Mouse (Mus musculus) lung, adult 2 months (tissue): ENCODE data around the gene Fam160b1. TPM values are rescaled to one million over a fixed set of nuclear protein-coding genes. Genes with fewer than 3 reads are reported as not detected.

ENCODE experiments used
- DNase-seq: peaks from one replicate; pipeline ENCODE4 v3.0.0; 2022
- H3K4me1 ChIP-seq: fragments of 200-500 bp; 2 replicates; pipeline ENCODE4 v1.6.1; 2011; ENCODE audit warnings: low read length; ENCODE audit not compliant: control insufficient read depth, insufficient read depth
- H3K4me3 ChIP-seq: fragments of 200-500 bp; replicated peaks from 2 replicates; pipeline ENCODE3; 2011; ENCODE audit warnings: low read depth, mild to moderate bottlenecking, control low read depth, low read length; ENCODE audit errors: extremely low read depth
- CTCF ChIP-seq: fragments of 200-500 bp; IDR thresholded peaks from 2 replicates; pipeline ENCODE4 v1.5.1; 2011; ENCODE audit warnings: mild to moderate bottlenecking, low read length, control low read depth; ENCODE audit not compliant: insufficient read depth
- POLR2A ChIP-seq: fragments of 200-500 bp; IDR thresholded peaks from 2 replicates; pipeline ENCODE4 v1.6.1; 2011; ENCODE audit warnings: low read depth, mild to moderate bottlenecking, control low read depth, low read length, borderline replicate concordance; ENCODE audit errors: extremely low read depth
- WGBS: fragments of 180-500 bp; shearing (Covaris S2); methylation state at CpG from one replicate; pipeline ENCODE4 v1.1.7; 2018; 5-methylcytosine and 5-hydroxymethylcytosine counted together
- polyA plus RNA-seq: library from polyadenylated mRNA; depleted of rRNA; stranded (reverse); fragments of >200 nt; gene quantifications from 2 replicates; pipeline ENCODE4 v1.2.3, GENCODE M21; 2012

The Fam160b1 gene
- polyA plus RNA-seq, 1 experiment: 17.5 TPM

DNA sequence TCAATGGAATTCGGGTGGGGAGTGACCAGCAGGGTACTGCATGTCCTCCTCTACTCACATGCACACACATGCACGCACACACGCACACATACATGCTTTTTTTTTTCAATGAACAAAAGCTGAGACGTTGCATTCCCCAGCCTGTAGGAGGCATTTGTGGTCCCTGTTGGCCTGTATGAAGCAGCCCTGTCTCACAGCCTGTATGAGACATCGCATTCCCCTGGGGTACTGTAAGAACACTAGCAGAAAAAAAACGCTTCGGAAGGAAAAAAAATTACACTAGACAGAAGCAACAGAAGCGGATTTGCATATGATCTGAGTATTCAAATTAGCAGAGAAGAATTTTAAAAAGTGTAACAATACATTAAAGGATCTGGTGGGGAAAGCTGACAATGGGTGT lies 37.4 kb upstream of the Fam160b1 start:
- Histone ChIP-seq H3K4me1 (no peaks in the 10 kb centered on the region), H3K4me3 (no peak overlapping the region)
- no peak for DNase-seq
- TF ChIP-seq POLR2A (no peak), CTCF (no peak)
- WGBS: 75% methylated on average over 8 of the region's 8 CpGs

- WGBS: 18% methylated on average over 7 of the region's 7 CpGs
- Histone ChIP-seq H3K4me1 (no peaks in the 10 kb centered on the region), H3K4me3 (no peak overlapping the region)
- TF ChIP-seq POLR2A (no peak), CTCF (peak; percentile 35)
- peak; percentile 72 for DNase-seq
Measured at GRCm38 (mm10) chr19:57325748-57326300, 34.7 kb upstream of the Fam160b1 start.

- Histone ChIP-seq H3K4me3 (no peak overlapping the region), H3K4me1 (no peaks in the 10 kb centered on the region)
- TF ChIP-seq POLR2A (no peak), CTCF (no peak)
- DNase-seq: no peak
Measured at GRCm38 (mm10) chr19:57327679-57328078, 32.8 kb upstream of the Fam160b1 start.

DNA sequence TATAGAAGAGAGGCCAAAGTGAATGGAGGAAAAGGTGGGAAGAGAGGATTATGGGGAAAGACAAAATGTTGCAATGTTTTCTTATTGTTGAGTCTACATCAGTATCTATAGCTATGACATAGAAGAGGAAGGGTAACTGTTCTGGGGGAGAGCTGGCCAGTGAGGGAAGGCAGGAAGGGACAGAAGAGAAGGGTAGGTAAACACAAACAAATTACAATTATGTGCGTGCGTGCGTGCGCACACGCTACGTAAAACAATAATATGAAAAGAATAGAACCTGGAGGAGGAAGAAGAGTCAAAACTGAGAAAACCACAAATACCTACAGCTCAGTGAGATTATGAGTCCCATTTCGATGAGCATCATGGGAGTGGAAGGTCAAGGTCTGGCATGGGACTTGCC lies 32.2 kb upstream of the Fam160b1 start:
- Histone ChIP-seq H3K4me1 (no peaks in the 10 kb centered on the region), H3K4me3 (no peak overlapping the region)
- TF ChIP-seq POLR2A (no peak), CTCF (no peak)
- no peak for DNase-seq
- 97% methylated on average over 7 of the region's 7 CpGs for WGBS

GRCm38 (mm10) chr19:57328792-57329191 lies 31.7 kb upstream of the Fam160b1 start:
- TF ChIP-seq CTCF: peak; percentile 37; the same call in 1 of the 2 replicates
- TF ChIP-seq POLR2A: no peak
- WGBS: 41% methylated on average over 12 of the region's 12 CpGs
- no peak overlapping the region for H3K4me3 ChIP-seq
- H3K4me1 ChIP-seq: no peaks in the 10 kb centered on the region
- DNase-seq: peak; percentile 47

DNA sequence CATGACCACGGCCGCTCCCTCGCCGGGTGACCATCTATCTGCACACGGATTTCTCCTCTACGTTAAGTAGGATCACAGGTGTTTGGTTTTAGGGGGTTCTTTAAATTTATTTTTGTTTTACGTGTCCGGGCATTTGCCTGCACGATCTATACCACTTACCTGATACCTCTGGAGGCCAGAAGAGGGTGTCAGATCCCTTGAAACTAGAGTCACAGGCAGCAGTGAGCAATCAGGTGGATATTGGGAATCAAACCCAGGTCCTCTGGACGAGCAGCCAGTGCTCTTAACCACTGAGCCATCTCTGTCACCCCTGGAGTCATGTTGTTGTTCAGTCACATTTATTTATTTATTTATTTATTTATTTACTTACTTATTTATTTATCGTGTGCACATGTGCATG lies 30.2 kb upstream of the Fam160b1 start:
- WGBS: 73% methylated on average over 11 of the region's 11 CpGs
- DNase-seq: no peak
- no peaks in the 10 kb centered on the region for H3K4me1 ChIP-seq
- no peak overlapping the region for H3K4me3 ChIP-seq
- TF ChIP-seq CTCF (no peak), POLR2A (no peak)

DNA sequence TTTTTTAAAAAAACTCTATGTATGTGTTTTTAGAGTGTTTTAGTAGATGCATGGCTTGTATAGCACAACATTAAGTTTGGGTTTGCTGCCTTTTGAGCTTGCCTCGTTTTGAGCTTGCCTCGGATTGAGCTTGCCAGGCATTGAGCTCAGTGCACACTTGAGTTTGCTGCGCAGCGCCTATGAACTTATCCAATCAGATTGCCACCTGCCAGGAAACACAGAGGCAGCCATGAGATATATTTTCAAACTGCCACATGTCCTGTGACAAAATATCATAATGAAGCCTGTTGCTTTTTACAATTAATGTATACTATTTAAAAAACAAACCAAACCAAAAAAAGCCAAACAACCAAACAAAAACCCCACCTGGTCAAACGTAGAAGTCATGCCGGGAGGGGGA lies 29.2 kb upstream of the Fam160b1 start:
- no peak for TF ChIP-seq POLR2A
- no peak for TF ChIP-seq CTCF
- no peaks in the 10 kb centered on the region for H3K4me1 ChIP-seq
- 82% methylated on average over 6 of the region's 6 CpGs for WGBS
- no peak overlapping the region for H3K4me3 ChIP-seq
- no peak for DNase-seq

DNA sequence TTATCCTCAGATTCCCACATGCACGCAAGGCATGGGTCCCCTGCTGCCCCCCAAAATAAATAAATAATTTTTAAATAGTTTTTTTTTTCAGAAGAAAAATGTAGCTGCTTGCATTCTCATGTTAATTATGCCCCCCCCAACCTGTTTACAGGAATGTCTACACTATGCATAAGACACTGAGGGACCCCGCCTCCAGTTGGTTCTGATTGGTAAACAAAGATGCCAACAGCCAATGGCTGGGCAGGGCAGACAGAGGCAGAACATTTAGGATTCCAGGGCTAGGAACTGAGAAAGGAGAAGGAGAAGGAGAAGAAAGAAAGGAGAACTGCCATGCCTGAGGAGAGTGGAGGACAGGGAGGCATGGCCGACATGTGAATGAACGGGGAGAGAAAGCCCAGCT lies 27.1 kb upstream of the Fam160b1 start:
- TF ChIP-seq POLR2A: no peak
- TF ChIP-seq CTCF: no peak
- no peak overlapping the region for H3K4me3 ChIP-seq
- 88% methylated on average over 4 of the region's 4 CpGs for WGBS
- DNase-seq: no peak
- no peaks in the 10 kb centered on the region for H3K4me1 ChIP-seq

GRCm38 (mm10) chr19:57335135-57335534 lies 25.3 kb upstream of the Fam160b1 start:
- Histone ChIP-seq H3K4me3 (no peak overlapping the region), H3K4me1 (no peaks in the 10 kb centered on the region)
- TF ChIP-seq POLR2A (no peak), CTCF (no peak)
- no peak for DNase-seq
- 77% methylated on average over 8 of the region's 8 CpGs for WGBS

- TF ChIP-seq POLR2A (no peak), CTCF (no peak)
- DNase-seq: no peak
- no peaks in the 10 kb centered on the region; the same call in 1 of the 2 replicates for H3K4me1 ChIP-seq
- no peak overlapping the region for H3K4me3 ChIP-seq
- 65% methylated on average over 13 of the region's 13 CpGs for WGBS
Measured at GRCm38 (mm10) chr19:57339281-57339864, 21.1 kb upstream of the Fam160b1 start.
